Mouse (Mus musculus): ENCODE data around the gene Ppp1r18. TPM values are rescaled to one million over a fixed set of nuclear protein-coding genes. Genes with fewer than 3 reads are reported as not detected.
A peak's percentile ranks its signal among the peaks of the same experiment; 100 is the strongest.

Gene Ppp1r18
- polyA plus RNA-seq, 1 experiment from 2014 or later, result 22.2 TPM

- peaks cover 24% of the 10 kb centered on the region for H3K36me3 ChIP-seq
- no peaks in the 10 kb centered on the region for H3K9me3 ChIP-seq
- DNase-seq (ENCODE audit: low spot score), result peak; percentile 100
- peak within 1 kb of the TSS; percentile 77 for H3K4me3 ChIP-seq
- under 1% methylated on average over 59 of the region's 59 CpGs for WGBS
- peak within 1 kb of the TSS; percentile 94 for H3K27ac ChIP-seq
- peaks cover 15% of the 10 kb centered on the region for H3K4me1 ChIP-seq
- no peaks in the 10 kb centered on the region for H3K27me3 ChIP-seq (ENCODE audit: insufficient read depth, poor library complexity, severe bottlenecking)
Observed at GRCm38 (mm10) chr17:35841076-35841950, 24.1 kb upstream of the Ppp1r18 start, which contains the start of gene Mdc1. Gene Mdc1 (plus strand): TSS chr17:35841515.

GRCm38 (mm10) chr17:35842006-35842405 is 23.4 kb upstream of the Ppp1r18 start:
- Histone ChIP-seq H3K36me3 (peaks cover 24% of the 10 kb centered on the region), H3K27ac (peak overlapping the region; percentile 94), H3K4me3 (peak overlapping the region; percentile 77), H3K9me3 (no peaks in the 10 kb centered on the region), H3K4me1 (peaks cover 15% of the 10 kb centered on the region), H3K27me3 (ENCODE audit: insufficient read depth, poor library complexity, severe bottlenecking) (no peaks in the 10 kb centered on the region)
- 14% methylated on average over 11 of the region's 11 CpGs for WGBS
- no peak for DNase-seq (ENCODE audit: low spot score)

- no peaks in the 10 kb centered on the region for H3K27me3 ChIP-seq (ENCODE audit: insufficient read depth, poor library complexity, severe bottlenecking)
- DNase-seq (ENCODE audit: low spot score), result no peak
- H3K9me3 ChIP-seq, result no peaks in the 10 kb centered on the region
- WGBS, result 91% methylated on average over 3 of the region's 3 CpGs
- H3K27ac ChIP-seq, result no peak overlapping the region
- no peak overlapping the region for H3K4me3 ChIP-seq
- peaks cover 39% of the 10 kb centered on the region for H3K36me3 ChIP-seq
- H3K4me1 ChIP-seq, result peaks cover 15% of the 10 kb centered on the region
Observed at GRCm38 (mm10) chr17:35843514-35843913, 21.9 kb upstream of the Ppp1r18 start.

- Histone ChIP-seq H3K9me3 (no peaks in the 10 kb centered on the region), H3K4me1 (no peaks in the 10 kb centered on the region), H3K27me3 (ENCODE audit: insufficient read depth, poor library complexity, severe bottlenecking) (no peaks in the 10 kb centered on the region), H3K36me3 (peaks cover 83% of the 10 kb centered on the region), H3K27ac (no peak overlapping the region), H3K4me3 (no peak overlapping the region)
- no peak for DNase-seq (ENCODE audit: low spot score)
- 44% methylated on average over 1 of the region's 1 CpGs for WGBS
Observed at GRCm38 (mm10) chr17:35848112-35848511, 17.3 kb upstream of the Ppp1r18 start.

- DNase-seq (ENCODE audit: low spot score), result peak; percentile 65
- no peak overlapping the region for H3K27ac ChIP-seq
- no peaks in the 10 kb centered on the region for H3K4me1 ChIP-seq
- no peaks in the 10 kb centered on the region for H3K27me3 ChIP-seq (ENCODE audit: insufficient read depth, poor library complexity, severe bottlenecking)
- H3K4me3 ChIP-seq, result no peak overlapping the region
- peaks cover 93% of the 10 kb centered on the region for H3K36me3 ChIP-seq
- WGBS, result 72% methylated on average over 3 of the region's 3 CpGs
- H3K9me3 ChIP-seq, result no peaks in the 10 kb centered on the region
Observed at GRCm38 (mm10) chr17:35850974-35851373, 14.4 kb upstream of the Ppp1r18 start.

GRCm38 (mm10) chr17:35859371-35859770 is 6.0 kb upstream of the Ppp1r18 start:
- Histone ChIP-seq H3K27ac (no peak overlapping the region), H3K9me3 (no peaks in the 10 kb centered on the region), H3K27me3 (ENCODE audit: insufficient read depth, poor library complexity, severe bottlenecking) (no peaks in the 10 kb centered on the region), H3K36me3 (peaks cover 37% of the 10 kb centered on the region), H3K4me3 (no peak overlapping the region), H3K4me1 (peaks cover 19% of the 10 kb centered on the region)
- 76% methylated on average over 1 of the region's 1 CpGs for WGBS
- no peak for DNase-seq (ENCODE audit: low spot score)

GRCm38 (mm10) chr17:35859835-35860234 is 5.6 kb upstream of the Ppp1r18 start:
- no peaks in the 10 kb centered on the region for H3K9me3 ChIP-seq
- WGBS, result 51% methylated on average over 2 of the region's 2 CpGs

GRCm38 (mm10) chr17:35860831-35861197 is 4.6 kb upstream of the Ppp1r18 start:
- Histone ChIP-seq H3K27ac (peak overlapping the region; percentile 96), H3K4me1 (peaks cover 27% of the 10 kb centered on the region), H3K4me3 (peak overlapping the region; percentile 80), H3K27me3 (ENCODE audit: insufficient read depth, poor library complexity, severe bottlenecking) (no peaks in the 10 kb centered on the region), H3K36me3 (peaks cover 28% of the 10 kb centered on the region), H3K9me3 (no peaks in the 10 kb centered on the region)
- no peak for DNase-seq (ENCODE audit: low spot score)
- 6% methylated on average over 12 of the region's 12 CpGs for WGBS

More at GRCm38 (mm10) chr17:35859835-35860234, 5.6 kb upstream of the Ppp1r18 start:
- no peaks in the 10 kb centered on the region for H3K27me3 ChIP-seq (ENCODE audit: insufficient read depth, poor library complexity, severe bottlenecking)
- peak; percentile 61 for DNase-seq (ENCODE audit: low spot score)
- H3K36me3 ChIP-seq, result peaks cover 33% of the 10 kb centered on the region
- peaks cover 24% of the 10 kb centered on the region for H3K4me1 ChIP-seq
- no peak overlapping the region for H3K27ac ChIP-seq
- H3K4me3 ChIP-seq, result no peak overlapping the region

- DNase-seq (ENCODE audit: low spot score), result peak; percentile 95
- H3K27ac ChIP-seq, result peak within 1 kb of the TSS; percentile 96
- H3K4me3 ChIP-seq, result peak within 1 kb of the TSS; percentile 80
- no peaks in the 10 kb centered on the region for H3K9me3 ChIP-seq
- WGBS, result under 1% methylated on average over 47 of the region's 47 CpGs
- peaks cover 27% of the 10 kb centered on the region for H3K4me1 ChIP-seq
- H3K27me3 ChIP-seq (ENCODE audit: insufficient read depth, poor library complexity, severe bottlenecking), result no peaks in the 10 kb centered on the region
- H3K36me3 ChIP-seq, result peaks cover 26% of the 10 kb centered on the region
Observed at GRCm38 (mm10) chr17:35861198-35861857, 4.1 kb upstream of the Ppp1r18 start, which contains the start of gene Nrm. Gene Nrm (plus strand): TSS chr17:35861318.

- H3K4me3 ChIP-seq, result peak overlapping the region; percentile 71
- no peaks in the 10 kb centered on the region for H3K27me3 ChIP-seq (ENCODE audit: insufficient read depth, poor library complexity, severe bottlenecking)
- H3K4me1 ChIP-seq, result peaks cover 57% of the 10 kb centered on the region
- peak overlapping the region; percentile 93 for H3K27ac ChIP-seq
- H3K36me3 ChIP-seq, result peaks cover 7% of the 10 kb centered on the region
- no peaks in the 10 kb centered on the region for H3K9me3 ChIP-seq
- WGBS, result 25% methylated on average over 10 of the region's 10 CpGs
- DNase-seq (ENCODE audit: low spot score), result no peak
Observed at GRCm38 (mm10) chr17:35864832-35865353, 500 bp upstream of the Ppp1r18 start.

GRCm38 (mm10) chr17:35866281-35866831 is 963 bp downstream of the Ppp1r18 start:
- Histone ChIP-seq H3K4me3 (peak overlapping the region; percentile 71), H3K9me3 (no peaks in the 10 kb centered on the region), H3K27ac (peak overlapping the region; percentile 93), H3K4me1 (peaks cover 62% of the 10 kb centered on the region), H3K36me3 (peaks cover 19% of the 10 kb centered on the region), H3K27me3 (ENCODE audit: insufficient read depth, poor library complexity, severe bottlenecking) (no peaks in the 10 kb centered on the region)
- under 1% methylated on average over 35 of the region's 38 CpGs for WGBS
- peak; percentile 87 for DNase-seq (ENCODE audit: low spot score)

GRCm38 (mm10) chr17:35866911-35867890 is 1.8 kb downstream of the Ppp1r18 start:
- peak; percentile 75 for DNase-seq (ENCODE audit: low spot score)
- Histone ChIP-seq H3K36me3 (peaks cover 23% of the 10 kb centered on the region), H3K9me3 (no peaks in the 10 kb centered on the region), H3K4me3 (peak overlapping the region; percentile 71), H3K4me1 (peaks cover 62% of the 10 kb centered on the region), H3K27ac (peak overlapping the region; percentile 93), H3K27me3 (ENCODE audit: insufficient read depth, poor library complexity, severe bottlenecking) (no peaks in the 10 kb centered on the region)
- 8% methylated on average over 26 of the region's 26 CpGs for WGBS

Data from heart, embryonic 10.5 days (tissue).